12 mouse cellular contexts compared by ENCODE assay signal in the genomic region with DNA sequence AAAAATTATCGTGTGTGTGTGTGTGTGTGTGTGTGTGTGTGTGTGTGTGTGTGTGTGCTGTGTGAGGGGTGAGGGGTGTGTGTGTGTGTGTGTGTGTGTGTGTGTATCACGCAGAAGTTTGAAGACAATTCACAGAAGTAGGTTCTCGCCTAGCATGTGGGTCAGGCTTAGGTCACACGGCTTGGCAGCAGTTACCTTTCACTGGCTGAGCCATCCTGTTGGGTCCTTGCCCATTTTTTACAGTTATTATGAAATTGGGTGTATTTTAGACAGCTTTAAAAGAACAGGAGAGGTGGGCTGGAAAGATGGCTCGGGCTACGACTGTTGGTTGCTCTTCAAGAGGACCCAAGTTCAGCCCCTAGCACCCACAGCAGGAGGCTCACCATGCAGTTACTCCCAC. TPM values are rescaled to one million over a fixed set of nuclear protein-coding genes. Genes with fewer than 3 reads are reported as not detected.
DNase-seq lines count a peak whose midpoint lies in the region; ATAC-seq and TF ChIP-seq lines count a peak whose summit lies in the region.
"Had no signal": no experiment of that assay in that cellular context is flagged by ENCODE, and none has a peak within 500 bp of the region (broad histone marks: within the 10 kb centered on the region; RNA-seq: fewer than 3 reads in every experiment).

No protein-coding gene starts in this region.

- H3K4me1 ChIP-seq in hindbrain, postnatal 0 days (ENCODE audit: insufficient read depth, low read length): no peaks in the 10 kb centered on the region

- no peaks in the 10 kb centered on the region for H3K27me3 ChIP-seq in hindbrain, postnatal 0 days (ENCODE audit: insufficient read depth, low read length)
- H3K27me3 ChIP-seq: midbrain, embryonic 12.5 days had no signal

- H3K9me3 ChIP-seq in hindbrain, postnatal 0 days (ENCODE audit: low read length): no peaks in the 10 kb centered on the region
- H3K9me3 ChIP-seq: hindbrain, embryonic 10.5 days; midbrain, embryonic 12.5 days had no signal

- ATAC-seq in cerebellum, adult (ENCODE audit: insufficient number of reproducible peaks, low FRiP score, low TSS enrichment): peak; percentile 74
- ATAC-seq in hindbrain, postnatal 0 days: no peak

- H3K4me2 ChIP-seq in hindbrain, postnatal 0 days (ENCODE audit: low read depth, low read length): no peak overlapping the region
- H3K4me2 ChIP-seq: midbrain, embryonic 12.5 days had no signal

- H3K36me3 ChIP-seq in hindbrain, postnatal 0 days (ENCODE audit: insufficient read depth, low read length): no peaks in the 10 kb centered on the region

- no peak for DNase-seq in cerebellum, postnatal 4 days (ENCODE audit: low spot score in 2 of 2)
- peak; percentile 55 for DNase-seq in 3134 (ENCODE audit: extremely low read depth, insufficient read length, low spot score)
- peak; percentile 43 for DNase-seq in cerebellum, adult 9-11 months
- peak; percentile 70 to 71 for DNase-seq in kidney, postnatal 25 days
- no peak for DNase-seq in hindbrain, postnatal 0 days (ENCODE audit: low spot score)
- DNase-seq in retina, postnatal 1 day: no peak
- DNase-seq in urinary bladder, postnatal 25 days (ENCODE audit: low spot score): no peak
- DNase-seq: B cell, adult 2 months; thymus, postnatal 25 days had no signal

- no peak overlapping the region for H3K4me3 ChIP-seq in hindbrain, postnatal 0 days (ENCODE audit: low read length)
- H3K4me3 ChIP-seq: hindbrain, embryonic 10.5 days; midbrain, embryonic 12.5 days had no signal

- H3K9ac ChIP-seq in hindbrain, postnatal 0 days (replicated peaks; ENCODE audit: low read length): no peak overlapping the region
- H3K9ac ChIP-seq: midbrain, embryonic 12.5 days had no signal

- TF ChIP-seq CTCF in hindbrain, postnatal 0 days (IDR thresholded peaks at IDR 0.05; ENCODE audit: low read depth): no peak

- 68% methylated on average over 6 of the region's 6 CpGs for WGBS in hindbrain, postnatal 0 days

- no peak overlapping the region for H3K27ac ChIP-seq in hindbrain, postnatal 0 days
- H3K27ac ChIP-seq: hindbrain, embryonic 10.5 days; midbrain, embryonic 12.5 days had no signal

RNA-seq across cellular contexts. Expression of gene Frs2, which starts 18.3 kb away (rescaled TPM):
- 18.9 and 19.3 TPM in 2 replicates for total RNA-seq in hindbrain, postnatal 0 days (2014; rRNA removed)
- polyA plus RNA-seq in hindbrain, postnatal 0 days (2015; fragmentation: Nextera tagmentation; extraction: Ambion mirVana): 19.1 and 19.4 TPM in 2 replicates

Comparison
In these comparisons a context has a peak if more than half of its experiments do, and no peak if none do; other contexts are left out.
1. DNase-seq: peak in 3134 (single experiment), cerebellum, adult 9-11 months (single experiment) and kidney, postnatal 25 days (2 of 2); none in cerebellum, postnatal 4 days (0 of 2), hindbrain, postnatal 0 days (single experiment), retina, postnatal 1 day (single experiment) and urinary bladder, postnatal 25 days (single experiment).